Comparison of ENCODE assay signal across 18 mouse cellular contexts in the genomic region with DNA sequence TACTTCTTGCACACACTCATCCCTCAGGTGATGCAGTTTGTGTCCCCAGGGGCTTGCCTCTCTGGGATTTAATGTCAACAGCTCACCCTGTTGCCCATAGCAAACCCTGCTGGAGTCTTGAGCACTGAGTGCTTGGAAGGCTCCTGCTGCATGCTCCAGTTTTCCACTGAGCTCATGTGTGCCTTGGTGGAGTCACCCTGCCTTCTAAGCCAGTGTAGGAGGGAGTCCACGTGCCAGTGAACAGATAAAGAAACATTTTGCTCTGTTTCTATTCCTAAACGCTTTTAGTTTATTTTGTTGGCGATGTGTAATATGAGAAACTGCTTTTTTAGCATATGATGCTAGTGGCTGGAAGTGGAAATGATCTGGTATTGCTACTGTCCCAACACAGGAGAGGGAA. TPM values are rescaled to one million over a fixed set of nuclear protein-coding genes. Genes with fewer than 3 reads are reported as not detected.
DNase-seq lines count a peak whose midpoint lies in the region; TF ChIP-seq lines count a peak whose summit lies in the region.
"Had no signal": no experiment of that assay in that cellular context is flagged by ENCODE, and none has a peak within 500 bp of the region (broad histone marks: within the 10 kb centered on the region; RNA-seq: fewer than 3 reads in every experiment).

No protein-coding gene starts in this region.

- no peak overlapping the region for H3K4me3 ChIP-seq in layer of hippocampus, adult 2 months
- H3K4me3 ChIP-seq: embryonic facial prominence, embryonic 15.5 days; heart, adult 2 months; hindbrain, embryonic 13.5 days; kidney, embryonic 15.5 days; midbrain, embryonic 12.5 days had no signal

- H3K27ac ChIP-seq in layer of hippocampus, adult 2 months: peak overlapping the region; percentile 16; the same call in 1 of the 2 replicates
- H3K27ac ChIP-seq: embryonic facial prominence, embryonic 15.5 days; heart, adult 2 months; hindbrain, embryonic 13.5 days; kidney, embryonic 15.5 days; midbrain, embryonic 12.5 days had no signal

- TF ChIP-seq CTCF in layer of hippocampus, adult 2 months (conservative IDR thresholded peaks at IDR 0.05): no peak

- peak in 1 of 2 experiments; percentile 25 for DNase-seq in layer of hippocampus, adult 2 months (ENCODE audit: low spot score in 2 of 2)
- DNase-seq in layer of hippocampus, postnatal 10 days (ENCODE audit: low spot score in 2 of 2): no peak
- DNase-seq in right cerebral cortex, adult 2 months (ENCODE audit: low spot score in 2 of 2): peak; percentile 59 to 62
- no peak for DNase-seq in right cerebral cortex, postnatal 14 days
- peak; percentile 51 to 58 for DNase-seq in right cerebral cortex, postnatal 10 days (ENCODE audit: low spot score in 2 of 2)
- DNase-seq in adipocyte (ENCODE audit: low spot score): no peak
- DNase-seq in lung, postnatal 14 days: no peak
- DNase-seq: adrenal gland, postnatal 36 days; cerebellum, adult 11-12 months; cerebellum, postnatal 25 days; gastrocnemius, postnatal 25 days; heart, adult 2 months; kidney, adult 11 months; kidney, postnatal 36 days had no signal

RNA-seq across cellular contexts. Expression of a gene that starts 48.9 kb away (rescaled TPM):
- total RNA-seq in layer of hippocampus, adult 2 months (2021): 10 to 100 TPM; 54.2 to 56.8 TPM
- total RNA-seq in layer of hippocampus, postnatal 10 days (2021): 10 to 100 TPM; 36.2 to 38.8 TPM

RNA-seq across cellular contexts. Expression of a gene that starts 54.4 kb away (rescaled TPM):
- 10 to 100 TPM; 32.3 to 35.1 TPM for total RNA-seq in layer of hippocampus, adult 2 months (2021)
- 10 to 100 TPM; 45.5 to 58.6 TPM for total RNA-seq in layer of hippocampus, postnatal 10 days (2021)

Comparison
In these comparisons a context has a peak if more than half of its experiments do, and no peak if none do; other contexts are left out.
1. DNase-seq: peak in right cerebral cortex, adult 2 months (2 of 2) and right cerebral cortex, postnatal 10 days (2 of 2); none in layer of hippocampus, postnatal 10 days (0 of 2), right cerebral cortex, postnatal 14 days (single experiment), adipocyte (single experiment) and lung, postnatal 14 days (single experiment).